8 mouse cellular contexts compared by ENCODE assay signal in genomic region chr8:108714636-108715415, GRCm38 (mm10).
DNase-seq lines count a peak whose midpoint lies in the region; ATAC-seq lines count a peak whose summit lies in the region.

No protein-coding gene starts in this region.

- H3K27me3 ChIP-seq in embryonic facial prominence, embryonic 11.5 days (ENCODE audit: control insufficient read depth, insufficient read depth, low read length): no peaks in the 10 kb centered on the region
- H3K27me3 ChIP-seq in heart, embryonic 12.5 days (replicated peaks): no peaks in the 10 kb centered on the region
- H3K27me3 ChIP-seq in kidney, embryonic 15.5 days: no peaks in the 10 kb centered on the region
- H3K27me3 ChIP-seq in lung, embryonic 15.5 days: no peaks in the 10 kb centered on the region
- 0 out of 2 replicates have a peak, but pooled peaks cover 5% of the 10 kb centered on the region for H3K27me3 ChIP-seq in neural tube, embryonic 15.5 days (replicated peaks)

- peak overlapping the region; percentile 92 for H3K27ac ChIP-seq in embryonic facial prominence, embryonic 11.5 days (replicated peaks; ENCODE audit: low read depth, low read length)
- peak overlapping the region; percentile 91 for H3K27ac ChIP-seq in heart, embryonic 12.5 days (ENCODE audit: poor library complexity, severe bottlenecking)
- H3K27ac ChIP-seq in kidney, embryonic 15.5 days: peak overlapping the region; percentile 93
- peak overlapping the region; percentile 98 for H3K27ac ChIP-seq in lung, embryonic 15.5 days
- H3K27ac ChIP-seq in neural tube, embryonic 15.5 days (replicated peaks): peak overlapping the region; percentile 86

- WGBS in embryonic facial prominence, embryonic 11.5 days: under 1% methylated on average over 53 of the region's 84 CpGs
- WGBS in heart, embryonic 12.5 days: under 1% methylated on average over 51 of the region's 84 CpGs
- under 1% methylated on average over 47 of the region's 84 CpGs for WGBS in kidney, embryonic 15.5 days
- WGBS in lung, embryonic 15.5 days: under 1% methylated on average over 48 of the region's 84 CpGs
- WGBS in neural tube, embryonic 15.5 days: under 1% methylated on average over 56 of the region's 84 CpGs

- DNase-seq in spleen, adult 18-20 months: peak; percentile 22 to 35
- no peak for DNase-seq in spleen, adult 12 weeks (ENCODE audit: low spot score)
- DNase-seq in embryonic facial prominence, embryonic 11.5 days (ENCODE audit: low spot score): peak; percentile 80
- peak; percentile 56 to 67 for DNase-seq in urinary bladder, postnatal 36 days (ENCODE audit: low spot score in 2 of 2)

- ATAC-seq in embryonic facial prominence, embryonic 11.5 days (replicated peaks; ENCODE audit: insufficient number of reproducible peaks, low FRiP score, low TSS enrichment, low read depth): peak; percentile 74
- ATAC-seq in heart, embryonic 12.5 days (ENCODE audit: insufficient number of reproducible peaks, low FRiP score): peak; percentile 71
- peak; percentile 77 for ATAC-seq in kidney, embryonic 15.5 days (replicated peaks; ENCODE audit: low FRiP score)
- ATAC-seq in lung, embryonic 15.5 days (ENCODE audit: borderline replicate concordance, extremely low read depth, low FRiP score, low TSS enrichment): peak; percentile 62; the same call in 1 of the 2 replicates
- peak; percentile 67 for ATAC-seq in neural tube, embryonic 15.5 days (ENCODE audit: low FRiP score)

- H3K9me3 ChIP-seq in embryonic facial prominence, embryonic 11.5 days (replicated peaks; ENCODE audit: control insufficient read depth, low read length): no peaks in the 10 kb centered on the region
- no peaks in the 10 kb centered on the region for H3K9me3 ChIP-seq in heart, embryonic 12.5 days (replicated peaks)
- no peaks in the 10 kb centered on the region for H3K9me3 ChIP-seq in kidney, embryonic 15.5 days (replicated peaks)
- no peaks in the 10 kb centered on the region for H3K9me3 ChIP-seq in lung, embryonic 15.5 days
- no peaks in the 10 kb centered on the region for H3K9me3 ChIP-seq in neural tube, embryonic 15.5 days (replicated peaks)

- H3K4me2 ChIP-seq in embryonic facial prominence, embryonic 11.5 days (ENCODE audit: low read depth, low read length): peak overlapping the region; percentile 94
- peak overlapping the region; percentile 92 for H3K4me2 ChIP-seq in heart, embryonic 12.5 days
- peak overlapping the region; percentile 91 for H3K4me2 ChIP-seq in kidney, embryonic 15.5 days
- peak overlapping the region; percentile 96 for H3K4me2 ChIP-seq in lung, embryonic 15.5 days
- H3K4me2 ChIP-seq in neural tube, embryonic 15.5 days: peak overlapping the region; percentile 77

- peak overlapping the region; percentile 82 for H3K4me3 ChIP-seq in embryonic facial prominence, embryonic 11.5 days (ENCODE audit: low read depth, low read length)
- H3K4me3 ChIP-seq in heart, embryonic 12.5 days: peak overlapping the region; percentile 90
- H3K4me3 ChIP-seq in kidney, embryonic 15.5 days (replicated peaks): peak overlapping the region; percentile 83
- H3K4me3 ChIP-seq in lung, embryonic 15.5 days: peak overlapping the region; percentile 83
- H3K4me3 ChIP-seq in neural tube, embryonic 15.5 days (replicated peaks): peak overlapping the region; percentile 57

- H3K9ac ChIP-seq in embryonic facial prominence, embryonic 11.5 days (replicated peaks; ENCODE audit: low read length): peak overlapping the region; percentile 92
- peak overlapping the region; percentile 93 for H3K9ac ChIP-seq in heart, embryonic 12.5 days
- H3K9ac ChIP-seq in kidney, embryonic 15.5 days: peak overlapping the region; percentile 85
- H3K9ac ChIP-seq in lung, embryonic 15.5 days: peak overlapping the region; percentile 93
- peak overlapping the region; percentile 82 for H3K9ac ChIP-seq in neural tube, embryonic 15.5 days (replicated peaks)

- H3K36me3 ChIP-seq in embryonic facial prominence, embryonic 11.5 days (replicated peaks; ENCODE audit: control insufficient read depth, insufficient read depth, low read depth, low read length): no peaks in the 10 kb centered on the region
- no peaks in the 10 kb centered on the region for H3K36me3 ChIP-seq in heart, embryonic 12.5 days
- H3K36me3 ChIP-seq in kidney, embryonic 15.5 days: no peaks in the 10 kb centered on the region
- H3K36me3 ChIP-seq in lung, embryonic 15.5 days: no peaks in the 10 kb centered on the region
- no peaks in the 10 kb centered on the region for H3K36me3 ChIP-seq in neural tube, embryonic 15.5 days

- H3K4me1 ChIP-seq in embryonic facial prominence, embryonic 11.5 days (ENCODE audit: control insufficient read depth, insufficient read depth, low read length): peaks cover 28% of the 10 kb centered on the region
- peaks cover 84% of the 10 kb centered on the region for H3K4me1 ChIP-seq in heart, embryonic 12.5 days (replicated peaks)
- H3K4me1 ChIP-seq in kidney, embryonic 15.5 days: peaks cover 87% of the 10 kb centered on the region
- peaks cover 91% of the 10 kb centered on the region for H3K4me1 ChIP-seq in lung, embryonic 15.5 days
- H3K4me1 ChIP-seq in neural tube, embryonic 15.5 days: peaks cover 84% of the 10 kb centered on the region
